Mouse (Mus musculus) stomach, postnatal 0 days (tissue): ENCODE results near the gene Polr3gl. TPM values are rescaled to one million over a fixed set of nuclear protein-coding genes. Genes with fewer than 3 reads are reported as not detected.

Experiments
- ATAC-seq: fragments of 200-750 bp; cut with Nextera tagmentation; 2 replicates; pipeline ENCODE4 v1.8.0; 2017; ENCODE audit not compliant: low FRiP score, low TSS enrichment
- DNase-seq: peaks from one replicate; pipeline ENCODE4 v3.0.0-alpha.2; 2016; ENCODE audit warnings: low spot score
- H3K27ac ChIP-seq: fragments of 300-500 bp; sonication (generic); replicated peaks from 2 replicates; pipeline ENCODE4 v1.5.1; 2014; ENCODE audit warnings: mild to moderate bottlenecking, control low read depth
- H3K27me3 ChIP-seq: fragments of 300-500 bp; sonication (generic); 2 replicates; pipeline ENCODE4 v1.6.1; 2014; ENCODE audit warnings: low read length; ENCODE audit not compliant: control insufficient read depth, insufficient read depth
- H3K36me3 ChIP-seq: fragments of 300-500 bp; sonication (generic); 2 replicates; pipeline ENCODE4 v1.6.1; 2014; ENCODE audit warnings: low read length, mixed read lengths; ENCODE audit not compliant: control insufficient read depth, insufficient read depth
- H3K4me1 ChIP-seq: fragments of 300-500 bp; sonication (generic); replicated peaks from 2 replicates; pipeline ENCODE4 v1.6.1; 2014; ENCODE audit warnings: antibody characterized with exemption; ENCODE audit not compliant: control insufficient read depth, insufficient read depth
- H3K4me2 ChIP-seq: fragments of 300-500 bp; sonication (generic); replicated peaks from 2 replicates; pipeline ENCODE4 v1.6.1; 2014; ENCODE audit warnings: low read depth, mild to moderate bottlenecking, control low read depth, moderate library complexity
- H3K4me3 ChIP-seq: fragments of 300-500 bp; sonication (generic); 2 replicates; pipeline ENCODE4 v1.5.1; 2014; ENCODE audit warnings: low read depth, low read length, control low read depth
- H3K9ac ChIP-seq: fragments of 300-500 bp; sonication (generic); 2 replicates; pipeline ENCODE4 v1.6.1; 2014; ENCODE audit warnings: mild to moderate bottlenecking, low read length, control low read depth, mixed read lengths
- H3K9me3 ChIP-seq: fragments of 300-500 bp; sonication (generic); 2 replicates; pipeline ENCODE4 v1.6.1; 2016; ENCODE audit warnings: low read length; ENCODE audit not compliant: control insufficient read depth
- CTCF ChIP-seq: IDR thresholded peaks from 2 replicates; pipeline ENCODE4 v1.5.1; 2016; ENCODE audit warnings: antibody characterized with exemption, low read depth, mild to moderate bottlenecking, moderate library complexity
- EP300 ChIP-seq: optimal IDR thresholded peaks from 2 replicates; pipeline ENCODE3; 2016; ENCODE audit warnings: antibody characterized with exemption
- WGBS: fragments of 180-500 bp; shearing (Covaris S2); extraction: QIAGEN DNeasy Blood & Tissue Kit; methylation state at CpG from one replicate; pipeline ENCODE4 v1.1.7; 2014; 5-methylcytosine and 5-hydroxymethylcytosine counted together
- polyA plus RNA-seq: library from polyadenylated mRNA; unstranded; fragments of >200 nt; fragmentation: Nextera tagmentation; extraction: Ambion mirVana; gene quantifications from 2 replicates; pipeline ENCODE4 v1.2.1, GENCODE M21; 2015

The Polr3gl gene
- polyA plus RNA-seq, 1 experiment from 2014 or later = 16.1 TPM

- peaks cover 16% of the 10 kb centered on the region for H3K4me1 ChIP-seq
- H3K4me2 ChIP-seq = no peak overlapping the region
- TF ChIP-seq CTCF (no peak), EP300 (no peak)
- no peaks in the 10 kb centered on the region for H3K36me3 ChIP-seq
- H3K9me3 ChIP-seq = no peaks in the 10 kb centered on the region
- DNase-seq = peak; percentile 70
- H3K27ac ChIP-seq = peak overlapping the region; percentile 67
- 70% methylated on average over 16 of the region's 16 CpGs for WGBS
- no peak overlapping the region for H3K9ac ChIP-seq
- H3K27me3 ChIP-seq = no peaks in the 10 kb centered on the region
- ATAC-seq = 0 out of 2 replicates have a peak, but pooled peaks have one; percentile 3
- no peak overlapping the region for H3K4me3 ChIP-seq
Observed at GRCm38 (mm10) chr3:96571896-96572698, 21.9 kb downstream of the Polr3gl start.

DNA sequence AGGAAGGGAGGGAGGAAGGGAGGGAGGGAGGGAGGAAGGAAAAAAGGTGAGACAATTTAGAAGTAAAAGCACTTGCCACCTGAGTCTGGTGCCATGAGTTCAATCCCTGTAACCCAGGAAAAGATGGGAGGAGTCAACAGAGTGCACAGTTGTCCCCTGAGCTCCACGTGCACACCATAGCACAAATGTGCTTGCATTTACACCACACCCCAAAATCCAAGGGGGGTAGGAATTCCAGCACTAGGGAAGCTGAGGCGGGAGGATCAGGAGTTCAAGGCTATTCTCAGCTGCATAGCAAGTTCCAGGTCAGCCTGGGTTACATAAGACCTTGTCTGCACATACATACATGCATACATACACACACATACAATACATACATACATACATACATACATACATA, 22.6 kb downstream of the Polr3gl start:
- no peak for ATAC-seq
- no peak overlapping the region for H3K4me2 ChIP-seq
- H3K36me3 ChIP-seq = no peaks in the 10 kb centered on the region
- WGBS = 69% methylated on average over 2 of the region's 2 CpGs
- TF ChIP-seq CTCF (no peak), EP300 (no peak)
- H3K27ac ChIP-seq = 0 out of 2 replicates have a peak overlapping the region, but pooled peaks have one; percentile 8
- DNase-seq = no peak
- no peaks in the 10 kb centered on the region for H3K27me3 ChIP-seq
- peaks cover 13% of the 10 kb centered on the region for H3K4me1 ChIP-seq
- no peak overlapping the region for H3K4me3 ChIP-seq
- H3K9ac ChIP-seq = no peak overlapping the region
- H3K9me3 ChIP-seq = no peaks in the 10 kb centered on the region

DNA sequence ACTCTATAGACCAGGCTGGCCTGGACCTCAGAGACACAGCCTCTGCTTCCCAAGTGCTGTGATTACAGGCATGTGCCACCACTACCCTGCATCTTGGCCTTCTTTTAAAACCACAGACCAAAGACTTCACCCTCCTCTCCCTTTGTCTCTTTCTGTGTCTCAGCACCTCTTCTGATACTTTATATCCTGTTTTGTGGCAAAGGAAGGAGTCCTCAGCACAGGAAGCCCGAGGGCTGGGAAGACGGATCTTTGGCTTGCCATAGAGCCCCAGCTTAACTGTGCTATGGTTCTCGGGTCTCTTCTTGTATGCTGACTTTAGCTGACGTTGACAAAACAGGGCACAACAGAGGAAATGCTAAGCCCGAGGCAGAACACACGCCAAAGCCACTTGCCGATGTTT, 23.3 kb downstream of the Polr3gl start:
- WGBS = 55% methylated on average over 7 of the region's 7 CpGs
- Histone ChIP-seq H3K27me3 (no peaks in the 10 kb centered on the region), H3K36me3 (no peaks in the 10 kb centered on the region), H3K9ac (no peak overlapping the region), H3K4me1 (peaks cover 9% of the 10 kb centered on the region), H3K4me2 (no peak overlapping the region), H3K27ac (peak overlapping the region; percentile 71), H3K9me3 (no peaks in the 10 kb centered on the region), H3K4me3 (no peak overlapping the region)
- ATAC-seq (no peak), DNase-seq (no peak)
- TF ChIP-seq EP300 = no peak
- no peak for TF ChIP-seq CTCF

GRCm38 (mm10) chr3:96569966-96570605, 23.9 kb downstream of the Polr3gl start:
- no peaks in the 10 kb centered on the region for H3K36me3 ChIP-seq
- WGBS = 73% methylated on average over 11 of the region's 11 CpGs
- no peak overlapping the region for H3K4me2 ChIP-seq
- no peaks in the 10 kb centered on the region for H3K27me3 ChIP-seq
- ATAC-seq (no peak), DNase-seq (peak; percentile 27)
- TF ChIP-seq EP300 (no peak), CTCF (no peak)
- no peak overlapping the region for H3K9ac ChIP-seq
- no peaks in the 10 kb centered on the region for H3K9me3 ChIP-seq
- no peak overlapping the region for H3K27ac ChIP-seq
- H3K4me3 ChIP-seq = no peak overlapping the region
- H3K4me1 ChIP-seq = peaks cover 4% of the 10 kb centered on the region

GRCm38 (mm10) chr3:96569506-96569905, 24.5 kb downstream of the Polr3gl start:
- peaks cover 7% of the 10 kb centered on the region for H3K4me1 ChIP-seq
- TF ChIP-seq EP300 (no peak), CTCF (no peak)
- DNase-seq (no peak), ATAC-seq (no peak)
- no peak overlapping the region for H3K4me3 ChIP-seq
- no peaks in the 10 kb centered on the region for H3K27me3 ChIP-seq
- no peak overlapping the region for H3K9ac ChIP-seq
- 93% methylated on average over 13 of the region's 13 CpGs for whole genome bisulfite sequencing
- H3K27ac ChIP-seq = 0 out of 2 replicates have a peak overlapping the region, but pooled peaks have one; percentile 8
- H3K4me2 ChIP-seq = no peak overlapping the region
- no peaks in the 10 kb centered on the region for H3K36me3 ChIP-seq
- no peaks in the 10 kb centered on the region for H3K9me3 ChIP-seq

DNA sequence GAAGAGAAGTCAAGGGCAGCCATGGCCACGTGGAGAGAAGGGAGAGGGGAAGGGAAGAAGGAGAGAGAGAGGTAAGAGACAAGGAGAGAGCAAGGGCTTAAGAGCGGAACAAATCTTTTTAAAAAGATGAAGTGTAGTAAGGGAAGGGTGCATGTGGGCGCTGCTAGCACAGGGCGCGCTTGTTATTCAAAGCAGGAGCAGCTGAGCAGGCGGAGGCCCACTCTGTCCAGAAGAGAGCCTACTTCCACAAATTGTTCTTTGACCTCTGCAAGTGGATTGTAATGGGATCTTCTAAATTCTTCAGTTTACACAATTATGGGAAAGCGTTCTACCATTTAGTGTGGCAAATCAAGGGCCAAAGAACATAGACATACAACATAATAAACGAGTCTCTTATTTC, 25.4 kb downstream of the Polr3gl start:
- no peak overlapping the region for H3K4me2 ChIP-seq
- no peaks in the 10 kb centered on the region for H3K36me3 ChIP-seq
- H3K4me3 ChIP-seq = no peak overlapping the region
- H3K9me3 ChIP-seq = no peaks in the 10 kb centered on the region
- TF ChIP-seq EP300 = no peak
- H3K27ac ChIP-seq = 0 out of 2 replicates have a peak overlapping the region, but pooled peaks have one; percentile 4
- 82% methylated on average over 8 of the region's 8 CpGs for WGBS
- no peak for ATAC-seq
- no peaks in the 10 kb centered on the region for H3K27me3 ChIP-seq
- DNase-seq = no peak
- H3K9ac ChIP-seq = no peak overlapping the region
- peaks cover 3% of the 10 kb centered on the region; the same call in 1 of the 2 replicates for H3K4me1 ChIP-seq
